Mouse (Mus musculus) natural killer cell, adult 2 months (primary cell): ENCODE measurements around the gene 4933427D14Rik.

Source experiments
- DNase-seq, 2 experiments: peaks; one replicate each; pipeline ENCODE4 v3.0.0; 2022; ENCODE audit warnings: low spot score in 2 of 2

Gene 4933427D14Rik

DNA sequence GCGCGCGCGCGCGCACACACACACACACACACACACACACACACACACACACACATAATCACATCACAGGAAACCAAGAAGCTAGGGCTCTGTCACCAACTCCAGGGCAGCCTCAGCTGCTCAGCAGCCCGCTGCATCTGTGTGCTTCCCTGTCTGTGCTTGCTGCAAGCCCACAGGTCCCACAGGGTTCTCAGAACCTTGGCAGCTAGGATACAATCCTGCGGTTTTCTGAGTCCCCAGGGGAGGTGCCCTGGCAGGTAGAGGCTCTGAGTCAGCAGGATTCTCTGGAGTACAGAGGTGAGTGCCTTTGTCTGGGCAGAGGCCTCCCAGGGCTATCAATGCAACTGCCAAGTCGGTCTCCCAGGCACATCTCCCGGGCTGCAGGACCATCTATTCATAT lies 64.4 kb downstream of the 4933427D14Rik start:
- no peak for DNase-seq

DNA sequence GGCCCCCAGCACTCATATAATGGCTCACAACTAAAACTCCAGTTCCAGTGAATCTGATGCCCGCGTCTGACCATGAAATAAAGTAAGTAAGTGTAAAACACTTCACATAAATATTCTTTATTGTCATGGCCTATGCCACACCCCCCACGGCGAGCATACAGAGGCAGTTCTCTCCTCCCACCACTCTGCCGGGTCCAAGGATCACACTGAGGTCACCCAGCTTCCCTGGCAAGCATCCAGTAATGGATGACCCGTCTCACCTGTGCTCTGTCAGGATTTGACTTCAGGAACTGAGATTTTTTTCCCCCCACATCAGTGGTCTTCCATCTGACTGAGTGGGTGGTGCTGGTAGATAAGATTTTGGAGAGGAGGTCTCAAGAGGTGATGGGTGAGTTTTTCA lies 67.1 kb downstream of the 4933427D14Rik start:
- no peak for DNase-seq

DNA sequence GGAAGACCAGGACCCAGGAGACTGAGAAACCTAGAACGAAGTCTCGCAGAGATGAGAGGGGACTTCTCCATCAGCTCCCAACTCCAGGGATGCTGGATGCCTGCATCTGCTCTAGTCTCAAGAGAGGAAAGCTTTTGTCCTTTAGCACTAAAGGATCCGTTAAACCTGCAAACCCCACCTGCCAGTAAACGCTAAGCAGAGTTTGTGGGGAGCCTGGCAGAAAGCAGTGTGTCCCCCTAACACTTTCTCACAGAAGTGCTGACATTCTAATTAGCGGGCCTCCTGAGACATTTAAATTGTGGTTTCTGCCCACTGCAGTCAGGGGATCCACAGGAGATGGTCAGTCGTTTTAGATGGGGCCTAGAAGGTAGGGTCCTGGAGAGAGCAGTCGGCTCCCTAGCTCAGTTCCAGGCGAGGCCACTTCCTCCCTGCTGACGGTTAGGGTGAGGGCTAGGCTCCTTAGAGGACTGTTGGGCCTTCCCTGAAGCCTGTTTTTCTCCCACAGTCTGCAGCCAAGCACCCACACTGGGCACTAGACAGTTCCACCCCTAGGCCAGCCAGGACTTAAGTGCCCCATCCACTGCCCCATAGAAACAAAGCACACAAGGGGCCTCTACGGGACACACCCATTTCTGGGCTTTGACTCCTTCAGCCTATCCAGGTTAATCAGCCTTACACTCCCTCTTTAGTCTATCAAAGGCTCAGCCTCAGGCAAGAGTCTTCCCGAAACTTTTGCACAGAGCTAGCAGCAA lies 70.9 kb downstream of the 4933427D14Rik start:
- DNase-seq = no peak

GRCm38 (mm10) chr11:72135383-72136158 lies 71.7 kb downstream of the 4933427D14Rik start, which contains the start of gene Pitpnm3:
TSS of gene Pitpnm3 (minus strand) at chr11:72135778.
- DNase-seq = no peak

DNA sequence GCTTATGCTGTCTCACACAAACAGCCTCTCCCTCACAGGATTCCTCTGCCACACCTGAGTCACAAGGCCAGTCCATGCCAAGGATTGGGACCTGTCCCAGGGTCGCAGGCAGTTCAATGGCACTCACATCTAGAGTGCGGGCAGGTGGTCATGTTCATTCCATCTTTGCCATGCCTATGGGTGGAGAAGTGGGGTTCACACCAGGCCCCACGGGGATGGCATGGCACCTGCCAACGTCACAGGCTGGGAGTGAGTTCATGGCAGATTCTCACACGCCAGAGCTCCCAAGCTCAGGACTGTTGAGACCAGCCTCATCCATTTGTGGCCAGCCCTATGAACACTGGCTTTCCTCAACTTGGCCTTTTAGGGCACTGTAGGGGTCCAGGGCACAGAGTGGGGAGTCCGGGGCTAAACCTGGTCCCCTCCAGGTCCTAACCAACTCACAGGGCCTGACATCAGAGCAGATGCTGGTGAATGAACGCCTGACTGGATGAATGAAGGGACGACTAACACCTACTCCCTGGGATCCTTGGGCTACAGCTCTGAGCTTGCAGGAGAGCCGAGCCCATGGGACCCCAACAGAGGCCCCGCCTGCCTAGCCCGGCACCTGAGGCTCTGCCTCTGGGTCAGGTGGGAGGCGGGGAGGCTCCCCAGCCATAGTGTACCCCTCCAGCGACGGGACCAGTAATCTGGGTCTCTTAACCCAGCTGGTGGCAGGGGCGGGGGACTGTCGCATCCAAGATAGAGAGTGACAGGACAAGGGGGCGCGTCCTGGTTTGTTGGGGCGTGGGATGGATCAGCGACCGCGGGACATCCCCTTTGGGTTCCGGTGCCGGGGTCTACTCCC lies 72.5 kb downstream of the 4933427D14Rik start:
- DNase-seq = no peak

- no peak for DNase-seq
These were observed 74.2 kb downstream of the 4933427D14Rik start for GRCm38 (mm10) chr11:72133075-72133474.

DNA sequence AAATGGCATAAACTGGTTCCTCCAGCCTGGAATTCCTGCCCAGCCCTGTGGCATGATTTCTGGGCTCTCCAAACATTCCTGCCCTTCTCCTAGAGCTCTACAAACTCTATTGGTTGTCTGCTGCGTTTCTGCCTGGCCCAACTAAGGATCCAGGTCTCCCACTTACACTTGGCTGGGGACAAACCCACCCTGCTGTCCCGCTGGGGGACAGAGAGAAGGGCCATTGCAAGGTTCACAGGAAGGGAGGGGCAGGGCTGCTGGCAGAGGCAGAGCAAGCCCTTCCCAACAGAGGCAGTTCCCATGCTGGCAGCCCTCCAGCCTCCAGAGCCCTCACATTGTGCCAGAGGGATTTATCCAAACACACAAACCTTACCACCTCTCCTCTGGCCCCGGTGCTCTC lies 75.0 kb downstream of the 4933427D14Rik start:
- no peak for DNase-seq

DNA sequence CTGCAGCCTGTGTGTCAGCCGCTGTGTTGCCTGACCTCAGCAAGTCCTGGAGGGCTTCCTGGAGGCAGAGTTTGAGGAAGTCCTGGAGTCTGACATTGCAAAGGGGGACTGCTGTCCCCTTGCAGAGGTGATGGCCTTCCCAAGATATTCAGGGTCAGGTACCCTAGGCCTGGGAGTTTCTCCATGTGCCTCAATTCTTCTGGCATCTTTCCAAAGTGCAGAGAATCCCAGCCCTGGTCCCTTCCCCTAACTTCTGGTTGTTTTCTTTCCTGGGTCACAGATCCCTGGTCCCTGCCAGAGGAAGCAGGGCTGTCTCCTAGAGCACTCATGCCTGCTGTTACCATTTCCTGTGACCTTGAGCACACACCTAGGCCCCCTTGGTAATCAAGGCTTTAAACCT lies 75.6 kb downstream of the 4933427D14Rik start:
- no peak for DNase-seq

DNA sequence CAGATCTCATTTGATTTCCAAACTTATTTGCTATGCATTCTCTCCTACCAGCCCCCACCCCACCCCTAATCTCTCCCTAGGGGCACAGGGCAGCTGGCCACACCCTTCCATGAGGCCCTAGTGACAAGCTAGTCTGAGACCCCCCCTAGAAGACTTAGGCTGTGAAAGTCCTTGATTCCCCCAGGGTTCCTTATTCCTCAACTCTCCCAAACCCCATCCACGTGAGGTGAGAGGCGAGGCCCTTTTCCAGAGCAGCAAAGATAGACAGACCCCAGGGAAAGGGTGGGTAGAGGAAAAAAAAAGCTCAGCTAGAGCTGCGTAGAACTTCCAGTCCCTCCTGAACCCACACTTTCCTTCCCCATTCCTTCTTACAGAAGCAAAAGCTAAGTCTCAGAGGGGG lies 76.4 kb downstream of the 4933427D14Rik start:
- no peak for DNase-seq

- DNase-seq = no peak
These were observed 76.8 kb downstream of the 4933427D14Rik start for GRCm38 (mm10) chr11:72130472-72130871.

DNA sequence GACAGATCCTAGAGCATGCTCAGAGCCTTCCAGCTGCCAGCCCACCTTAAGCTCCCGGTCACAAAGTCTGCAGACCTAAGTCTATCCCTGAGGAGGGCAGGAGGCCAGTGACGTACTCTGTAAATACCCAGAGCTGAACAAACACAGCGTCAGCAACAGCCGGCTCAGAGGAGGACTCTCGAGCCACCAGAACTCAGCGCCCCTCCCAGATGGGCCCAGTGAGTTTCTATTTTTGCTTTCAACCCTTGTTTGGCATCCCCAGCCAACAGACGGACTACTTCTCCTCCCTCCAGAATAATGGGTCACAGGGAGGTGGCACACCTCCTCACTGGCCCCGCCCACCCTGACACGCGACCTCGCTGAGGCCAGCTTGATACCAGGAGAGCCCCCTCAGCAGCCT lies 77.2 kb downstream of the 4933427D14Rik start:
- no peak for DNase-seq

DNA sequence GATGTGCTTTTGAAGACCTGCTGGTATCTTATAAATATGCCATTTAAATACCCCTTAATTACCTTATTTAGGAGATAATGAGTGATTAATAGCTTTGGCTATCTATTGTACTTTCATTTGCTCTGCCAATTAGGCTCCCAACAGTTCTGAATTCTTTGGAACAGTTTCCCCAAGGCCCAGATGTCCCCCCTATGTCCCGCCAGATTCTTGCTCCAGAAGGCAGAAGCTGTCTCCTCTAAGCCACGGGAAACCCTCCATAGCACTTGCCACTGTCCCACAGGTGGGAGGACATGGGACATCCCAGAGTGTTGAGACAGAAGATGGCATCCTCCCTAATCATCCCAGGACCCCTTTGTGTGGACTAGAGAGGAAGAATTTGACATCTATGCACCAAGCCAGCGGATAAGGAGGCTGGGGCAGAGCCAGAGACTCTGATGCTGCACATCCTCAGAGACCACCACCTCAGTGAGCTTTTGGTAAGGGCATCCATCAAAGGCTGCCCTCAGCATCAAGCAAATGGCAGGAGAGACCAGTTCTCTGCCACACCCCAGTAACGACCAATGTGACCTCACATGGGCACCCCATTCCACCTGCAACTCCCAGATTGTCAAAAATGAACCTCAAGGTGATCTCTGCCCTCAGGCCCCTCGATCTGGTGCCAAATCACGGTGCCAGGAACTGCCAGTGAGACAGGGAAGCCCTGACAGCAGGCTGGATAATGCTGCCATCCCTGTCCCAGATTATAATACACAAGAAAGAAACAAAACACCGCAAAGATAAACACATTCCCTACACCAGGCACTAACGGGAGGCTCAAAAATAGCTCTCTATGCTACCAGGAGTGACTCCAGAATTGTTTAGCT lies 78.0 kb downstream of the 4933427D14Rik start:
- DNase-seq = no peak

GRCm38 (mm10) chr11:72127450-72128189 lies 79.6 kb downstream of the 4933427D14Rik start:
- no peak for DNase-seq

DNA sequence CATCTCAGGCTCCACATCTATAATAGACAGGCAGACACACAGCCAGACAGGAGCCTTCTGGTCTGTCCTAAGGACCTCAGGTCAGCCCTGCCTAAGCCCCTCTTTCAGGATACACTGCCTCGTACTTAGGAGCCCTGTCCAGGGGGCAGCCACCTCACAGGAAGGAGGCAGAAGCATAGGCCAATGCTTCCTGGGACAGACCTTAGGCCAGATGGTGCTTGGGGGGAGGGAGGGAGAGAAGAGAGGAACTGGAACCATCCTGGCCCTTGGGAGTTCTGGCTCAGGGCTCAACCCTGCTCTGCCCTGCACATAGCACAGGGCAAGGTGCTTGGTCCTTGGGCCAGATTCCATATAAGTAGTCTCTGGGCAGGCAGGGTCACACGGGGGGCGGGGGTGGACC lies 81.5 kb downstream of the 4933427D14Rik start:
- DNase-seq = no peak

DNA sequence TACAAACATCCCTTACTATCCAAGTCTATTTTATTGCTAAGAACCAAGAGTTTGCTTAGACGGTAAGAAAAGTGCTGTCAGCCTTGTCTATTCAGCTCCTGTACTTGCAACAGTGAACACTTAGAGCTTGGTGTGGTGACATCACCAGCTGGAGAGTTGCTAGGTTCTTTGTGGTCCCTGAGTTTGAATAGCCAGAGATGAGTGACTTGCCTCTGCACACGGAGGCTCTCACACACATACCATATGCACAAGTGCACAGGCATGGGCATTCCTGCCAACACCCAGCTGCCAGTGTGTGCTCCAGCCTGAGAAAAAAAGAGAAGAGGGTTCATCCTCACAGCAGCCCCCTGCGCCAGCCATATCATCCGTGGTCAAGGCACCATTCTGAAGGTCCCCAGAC lies 83.7 kb downstream of the 4933427D14Rik start:
- no peak for DNase-seq

GRCm38 (mm10) chr11:72120354-72120753 lies 86.9 kb downstream of the 4933427D14Rik start:
- no peak for DNase-seq

DNA sequence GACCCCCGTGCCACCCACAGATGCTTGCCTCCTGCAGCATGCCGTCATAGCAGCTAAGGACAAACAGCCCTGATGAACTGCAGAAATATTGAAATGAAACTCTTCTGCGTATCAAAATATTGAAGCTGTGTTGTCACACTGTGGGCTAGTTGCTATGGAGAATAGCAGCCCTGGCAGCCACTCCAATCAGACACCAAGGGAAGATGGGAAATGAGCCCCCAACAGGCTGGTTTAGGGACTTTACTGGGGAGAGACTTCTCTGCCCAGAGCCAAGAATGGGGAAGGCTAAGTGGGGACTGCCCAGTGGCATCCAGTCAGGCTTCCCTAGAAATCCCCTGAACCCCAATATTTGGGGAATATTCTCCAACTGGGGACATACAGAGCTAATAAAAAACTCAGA lies 88.6 kb downstream of the 4933427D14Rik start:
- DNase-seq = no peak

- DNase-seq = no peak
These were observed 94.0 kb downstream of the 4933427D14Rik start for GRCm38 (mm10) chr11:72113296-72113695.

GRCm38 (mm10) chr11:72110726-72111125 lies 96.5 kb downstream of the 4933427D14Rik start:
- peak; percentile 24 to 50 for DNase-seq

GRCm38 (mm10) chr11:72104223-72104622 lies 103.0 kb downstream of the 4933427D14Rik start:
- no peak for DNase-seq
